Mouse (Mus musculus): Measurements from ENCODE around the gene Jph4. TPM values are rescaled to one million over a fixed set of nuclear protein-coding genes. Genes with fewer than 3 reads are reported as not detected.

Gene Jph4
- polyA plus RNA-seq, 1 experiment from 2014 or later: 2.6 TPM

DNA sequence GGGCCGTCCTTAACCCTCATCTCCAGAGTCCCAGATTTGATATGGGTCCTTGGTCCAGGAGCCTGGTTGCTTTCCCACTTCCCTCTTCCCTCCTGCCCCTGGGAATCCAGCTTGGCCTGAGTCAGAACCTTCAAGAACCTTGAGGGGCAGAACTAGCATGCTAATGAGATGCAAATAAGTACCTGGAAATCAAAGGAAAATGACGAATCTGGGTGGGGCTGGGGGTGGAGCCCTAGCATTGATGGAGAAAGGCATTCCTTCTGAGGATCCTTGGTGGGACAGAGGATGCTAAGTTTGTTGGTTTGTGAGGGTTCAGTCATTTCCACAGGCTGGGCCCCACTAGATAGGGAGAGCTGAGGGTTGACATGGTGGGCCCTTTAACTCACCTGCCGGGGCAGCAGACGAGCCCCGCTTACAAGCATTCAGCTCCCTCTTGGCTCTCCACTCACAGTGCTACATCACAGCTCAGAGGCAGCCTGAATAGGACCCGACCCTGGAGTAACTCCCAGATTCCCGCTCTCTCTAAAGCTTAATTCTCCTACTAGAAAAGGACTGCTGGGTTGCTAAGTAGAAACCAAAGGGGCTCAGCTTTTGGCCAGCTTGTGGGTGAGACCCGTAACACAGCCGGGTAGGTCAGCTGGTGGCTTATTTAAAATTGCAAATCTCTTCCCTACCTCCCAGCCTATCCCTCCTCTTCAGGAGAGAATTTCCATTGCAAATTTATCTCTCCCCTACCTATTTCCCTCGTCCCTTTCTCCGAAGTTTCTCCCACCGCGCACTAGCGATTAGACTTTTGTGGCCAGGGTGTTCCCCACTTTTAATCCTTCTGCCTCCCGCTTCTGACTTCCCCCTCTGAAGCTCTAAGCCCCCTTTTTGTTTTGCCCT, 39.0 kb downstream of the Jph4 start:
- Histone ChIP-seq H3K27me3 (peaks cover 3% of the 10 kb centered on the region), H3K4me1 (peaks cover 16% of the 10 kb centered on the region), H3K36me3 (peaks cover 15% of the 10 kb centered on the region), H3K9ac (peak overlapping the region; percentile 24; the same call in 1 of the 2 replicates), H3K9me3 (no peaks in the 10 kb centered on the region), H3K4me2 (replicated peaks) (peak overlapping the region; percentile 30; the same call in 1 of the 2 replicates), H3K27ac (0 out of 2 replicates have a peak overlapping the region, but pooled peaks have one; percentile 12), H3K4me3 (no peak overlapping the region)
- 19% methylated on average over 15 of the region's 15 CpGs for WGBS
- ATAC-seq (ENCODE audit: insufficient number of reproducible peaks, insufficient read depth, low FRiP score, low TSS enrichment): no peak

DNA sequence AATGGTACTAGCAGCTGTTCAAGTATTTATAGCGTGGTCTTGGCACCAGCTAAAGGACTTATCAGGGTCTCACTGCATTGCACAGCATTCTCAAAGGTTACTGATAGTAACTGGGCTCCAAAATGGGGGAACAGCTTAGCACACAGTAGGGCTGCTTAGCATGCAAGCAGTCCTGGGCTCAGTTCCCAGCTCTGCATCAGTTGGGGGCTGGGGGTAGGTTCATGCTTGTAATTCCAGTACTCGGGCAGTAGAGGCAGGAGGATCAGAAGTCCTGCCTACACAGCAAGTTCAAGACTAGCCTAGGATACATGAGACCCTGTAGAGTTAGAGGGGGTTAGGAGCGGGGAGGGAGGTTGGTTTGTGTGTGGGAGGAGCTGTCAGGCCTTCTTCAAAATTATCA, 39.8 kb downstream of the Jph4 start:
- 64% methylated on average over 3 of the region's 3 CpGs for WGBS
- Histone ChIP-seq H3K9me3 (no peaks in the 10 kb centered on the region), H3K4me2 (replicated peaks) (no peak overlapping the region), H3K27ac (no peak overlapping the region), H3K4me1 (peaks cover 22% of the 10 kb centered on the region), H3K27me3 (peaks cover 7% of the 10 kb centered on the region), H3K9ac (no peak overlapping the region), H3K36me3 (peaks cover 20% of the 10 kb centered on the region), H3K4me3 (no peak overlapping the region)
- no peak for ATAC-seq (ENCODE audit: insufficient number of reproducible peaks, insufficient read depth, low FRiP score, low TSS enrichment)

DNA sequence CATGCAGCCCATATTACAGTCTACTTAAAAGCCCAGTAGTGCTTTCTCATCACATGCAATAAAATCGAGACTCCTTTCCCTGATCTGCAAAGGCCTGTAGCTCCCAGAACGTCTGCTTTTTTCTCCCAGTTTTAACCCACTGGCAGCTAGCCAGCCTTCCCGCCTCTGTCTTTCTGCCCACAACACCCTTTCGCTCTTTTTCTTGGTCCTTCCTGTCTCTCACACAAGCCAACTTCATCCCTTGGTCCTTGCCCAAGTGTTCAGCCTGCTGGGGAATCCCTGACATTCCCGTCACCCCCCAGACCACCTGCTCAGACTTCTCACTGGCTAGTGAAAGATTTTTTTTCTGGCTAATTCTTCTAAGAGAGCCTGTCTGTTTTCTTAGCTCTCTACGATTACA, 40.5 kb downstream of the Jph4 start:
- Histone ChIP-seq H3K4me2 (replicated peaks) (no peak overlapping the region), H3K9me3 (no peaks in the 10 kb centered on the region), H3K36me3 (peaks cover 20% of the 10 kb centered on the region), H3K4me3 (no peak overlapping the region), H3K9ac (no peak overlapping the region), H3K4me1 (peaks cover 27% of the 10 kb centered on the region), H3K27ac (peak overlapping the region; percentile 17; the same call in 1 of the 2 replicates), H3K27me3 (peaks cover 7% of the 10 kb centered on the region)
- WGBS: 54% methylated on average over 6 of the region's 6 CpGs
- no peak for ATAC-seq (ENCODE audit: insufficient number of reproducible peaks, insufficient read depth, low FRiP score, low TSS enrichment)

DNA sequence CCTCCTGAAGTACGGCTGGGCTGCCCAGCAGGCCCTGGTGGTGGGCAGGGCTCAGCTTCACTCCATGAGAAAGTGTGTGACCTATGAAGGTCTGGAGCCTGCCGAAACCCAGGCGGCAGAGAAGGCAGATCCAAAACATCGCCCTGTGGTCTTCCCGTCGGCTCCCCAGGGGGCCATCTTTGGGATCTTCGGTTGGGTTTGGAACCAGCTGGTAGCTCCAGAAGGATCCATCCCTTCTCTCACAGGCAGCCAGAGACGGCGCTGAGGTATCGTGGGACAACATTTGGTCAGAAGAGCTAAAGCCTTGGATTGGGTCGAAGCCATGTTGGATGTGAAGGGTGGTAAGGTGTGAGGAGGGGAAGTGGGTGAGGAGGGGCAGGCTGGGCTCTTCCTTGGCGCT, 42.3 kb downstream of the Jph4 start:
- Histone ChIP-seq H3K9me3 (no peaks in the 10 kb centered on the region), H3K4me3 (no peak overlapping the region), H3K4me1 (peaks cover 27% of the 10 kb centered on the region), H3K27me3 (peaks cover 7% of the 10 kb centered on the region), H3K4me2 (replicated peaks) (no peak overlapping the region), H3K9ac (no peak overlapping the region), H3K36me3 (peaks cover 20% of the 10 kb centered on the region), H3K27ac (no peak overlapping the region)
- WGBS: 92% methylated on average over 12 of the region's 12 CpGs
- no peak for ATAC-seq (ENCODE audit: insufficient number of reproducible peaks, insufficient read depth, low FRiP score, low TSS enrichment)

DNA sequence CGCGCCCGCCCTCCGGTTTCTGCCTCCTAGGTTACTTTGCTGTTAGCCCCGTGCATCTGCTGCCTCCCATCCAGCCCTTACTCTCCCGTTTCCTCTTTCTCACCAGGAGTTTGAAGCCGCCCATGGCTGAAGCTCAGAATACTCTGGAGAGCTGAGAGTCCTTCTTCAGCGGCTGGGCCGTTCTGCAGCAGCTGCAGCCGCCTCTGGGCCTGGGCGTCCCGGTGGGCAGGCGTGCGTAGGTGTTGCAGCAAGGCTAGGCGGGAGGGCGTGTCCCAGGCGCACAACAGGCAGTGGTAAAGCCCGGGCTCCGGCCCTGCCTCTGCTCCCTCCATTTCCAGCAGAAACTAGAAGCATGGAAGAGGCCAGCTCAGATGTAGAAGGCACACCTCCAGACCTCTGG, 45.0 kb downstream of the Jph4 start:
- 24% methylated on average over 19 of the region's 19 CpGs for WGBS
- ATAC-seq (ENCODE audit: insufficient number of reproducible peaks, insufficient read depth, low FRiP score, low TSS enrichment): no peak
- Histone ChIP-seq H3K9ac (0 out of 2 replicates have a peak overlapping the region, but pooled peaks have one; percentile 15), H3K4me3 (no peak overlapping the region), H3K4me1 (peaks cover 10% of the 10 kb centered on the region; the same call in 1 of the 2 replicates), H3K9me3 (no peaks in the 10 kb centered on the region), H3K27me3 (peaks cover 4% of the 10 kb centered on the region; the same call in 1 of the 2 replicates), H3K27ac (peak overlapping the region; percentile 17; the same call in 1 of the 2 replicates), H3K36me3 (peaks cover 34% of the 10 kb centered on the region), H3K4me2 (replicated peaks) (peak overlapping the region; percentile 27)

DNA sequence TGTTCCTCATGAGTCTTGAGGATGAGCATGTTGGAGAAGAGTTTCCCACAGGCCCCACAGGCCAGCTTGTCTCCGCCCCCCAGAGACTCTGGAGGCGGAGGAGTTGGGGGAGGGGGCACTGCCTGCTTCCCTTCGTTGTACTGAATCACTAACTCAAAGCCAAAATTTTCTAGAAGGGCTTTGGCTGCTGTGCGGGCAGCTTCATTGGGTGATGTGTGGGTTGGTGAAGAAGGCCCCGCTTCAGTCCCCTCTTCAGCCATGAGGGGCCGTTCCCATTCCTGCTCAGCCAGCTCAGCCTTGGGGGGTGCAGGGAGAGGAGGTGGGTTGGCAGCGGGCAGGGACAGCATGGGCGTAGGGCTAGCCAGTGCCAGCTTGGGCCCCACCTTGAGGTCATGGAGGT, 50.7 kb downstream of the Jph4 start:
- Histone ChIP-seq H3K4me2 (replicated peaks) (no peak overlapping the region), H3K27ac (no peak overlapping the region), H3K9ac (no peak overlapping the region), H3K9me3 (no peaks in the 10 kb centered on the region), H3K4me1 (peaks cover 15% of the 10 kb centered on the region), H3K4me3 (no peak overlapping the region), H3K36me3 (peaks cover 42% of the 10 kb centered on the region), H3K27me3 (no peaks in the 10 kb centered on the region)
- 89% methylated on average over 8 of the region's 8 CpGs for WGBS
- ATAC-seq (ENCODE audit: insufficient number of reproducible peaks, insufficient read depth, low FRiP score, low TSS enrichment): no peak

DNA sequence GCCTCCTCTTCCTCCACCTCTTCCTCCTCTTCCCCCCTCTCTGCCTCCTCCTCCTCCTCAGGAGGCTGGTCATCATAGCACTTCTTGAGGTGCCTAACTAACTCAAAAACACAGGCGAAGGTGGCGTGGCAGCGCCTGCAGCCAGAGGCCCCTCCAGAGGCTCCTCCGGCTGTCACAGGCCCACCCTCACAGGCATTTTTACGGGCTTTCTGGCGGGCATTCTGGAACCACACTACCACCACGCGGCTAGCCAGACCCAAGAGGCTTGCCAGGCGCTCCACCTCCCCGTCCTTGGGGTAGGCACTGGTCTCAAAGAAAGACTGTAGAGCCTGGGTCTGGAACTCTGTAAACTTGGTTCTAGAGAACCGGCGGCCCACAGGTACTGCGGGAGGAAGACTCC, 51.3 kb downstream of the Jph4 start:
- peaks cover 42% of the 10 kb centered on the region for H3K36me3 ChIP-seq
- WGBS: 86% methylated on average over 13 of the region's 13 CpGs

DNA sequence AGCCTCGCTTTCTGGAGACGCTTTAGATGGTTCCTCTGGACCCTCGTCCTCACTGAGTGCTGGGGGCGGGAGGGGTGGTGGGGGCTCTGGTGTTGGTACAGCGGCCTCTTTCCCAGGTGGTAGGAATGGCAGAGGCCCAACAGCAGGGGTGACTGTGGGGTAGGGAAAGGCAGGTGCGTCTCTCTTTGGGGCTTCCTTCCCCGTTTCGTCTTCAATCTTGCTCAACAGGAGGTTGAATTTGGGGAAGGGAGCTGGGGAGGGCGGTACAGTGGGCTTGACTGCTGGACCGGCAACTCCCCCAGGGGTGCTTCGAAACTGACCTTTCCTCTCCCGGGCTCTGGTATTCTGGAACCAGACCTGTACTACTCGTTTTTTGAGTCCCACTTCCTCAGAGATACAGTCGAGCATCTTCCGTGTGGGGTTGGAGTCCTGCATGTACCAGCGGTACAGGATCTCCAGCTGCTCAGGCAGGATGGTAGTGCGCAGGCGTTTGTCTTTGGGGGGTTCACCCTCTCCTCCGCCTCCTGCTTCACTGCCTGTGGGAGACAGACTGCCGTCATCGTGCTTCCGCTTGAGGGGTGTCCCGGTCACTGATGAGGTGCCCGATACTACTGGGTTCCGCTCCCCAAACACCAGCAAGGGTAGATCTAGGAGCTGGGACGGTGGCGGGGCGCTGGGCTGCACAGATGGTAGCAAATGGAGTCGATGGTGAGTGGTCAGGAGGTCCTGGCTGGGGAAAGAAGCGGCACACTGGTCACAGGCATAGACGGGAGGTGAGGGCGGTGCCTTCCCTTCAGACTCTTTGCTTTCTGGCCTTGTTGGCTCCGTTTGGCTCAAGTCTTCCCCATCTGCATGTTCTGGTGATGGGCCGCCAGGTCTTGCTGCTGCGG, 52.0 kb downstream of the Jph4 start:
- peaks cover 17% of the 10 kb centered on the region for H3K4me1 ChIP-seq
- no peak overlapping the region for H3K4me2 ChIP-seq (replicated peaks)
- peaks cover 42% of the 10 kb centered on the region for H3K36me3 ChIP-seq
- H3K9me3 ChIP-seq: no peaks in the 10 kb centered on the region
- no peaks in the 10 kb centered on the region for H3K27me3 ChIP-seq
- no peak overlapping the region for H3K4me3 ChIP-seq
- H3K27ac ChIP-seq: no peak overlapping the region
- WGBS: 74% methylated on average over 35 of the region's 35 CpGs
- no peak overlapping the region for H3K9ac ChIP-seq
- ATAC-seq (ENCODE audit: insufficient number of reproducible peaks, insufficient read depth, low FRiP score, low TSS enrichment): no peak

More for the DNA sequence above, 51.3 kb downstream of the Jph4 start:
- H3K27ac ChIP-seq: no peak overlapping the region
- no peak overlapping the region for H3K9ac ChIP-seq
- no peak overlapping the region for H3K4me3 ChIP-seq
- no peak for ATAC-seq (ENCODE audit: insufficient number of reproducible peaks, insufficient read depth, low FRiP score, low TSS enrichment)
- peaks cover 17% of the 10 kb centered on the region for H3K4me1 ChIP-seq
- no peaks in the 10 kb centered on the region for H3K27me3 ChIP-seq
- no peaks in the 10 kb centered on the region for H3K9me3 ChIP-seq
- no peak overlapping the region for H3K4me2 ChIP-seq (replicated peaks)

DNA sequence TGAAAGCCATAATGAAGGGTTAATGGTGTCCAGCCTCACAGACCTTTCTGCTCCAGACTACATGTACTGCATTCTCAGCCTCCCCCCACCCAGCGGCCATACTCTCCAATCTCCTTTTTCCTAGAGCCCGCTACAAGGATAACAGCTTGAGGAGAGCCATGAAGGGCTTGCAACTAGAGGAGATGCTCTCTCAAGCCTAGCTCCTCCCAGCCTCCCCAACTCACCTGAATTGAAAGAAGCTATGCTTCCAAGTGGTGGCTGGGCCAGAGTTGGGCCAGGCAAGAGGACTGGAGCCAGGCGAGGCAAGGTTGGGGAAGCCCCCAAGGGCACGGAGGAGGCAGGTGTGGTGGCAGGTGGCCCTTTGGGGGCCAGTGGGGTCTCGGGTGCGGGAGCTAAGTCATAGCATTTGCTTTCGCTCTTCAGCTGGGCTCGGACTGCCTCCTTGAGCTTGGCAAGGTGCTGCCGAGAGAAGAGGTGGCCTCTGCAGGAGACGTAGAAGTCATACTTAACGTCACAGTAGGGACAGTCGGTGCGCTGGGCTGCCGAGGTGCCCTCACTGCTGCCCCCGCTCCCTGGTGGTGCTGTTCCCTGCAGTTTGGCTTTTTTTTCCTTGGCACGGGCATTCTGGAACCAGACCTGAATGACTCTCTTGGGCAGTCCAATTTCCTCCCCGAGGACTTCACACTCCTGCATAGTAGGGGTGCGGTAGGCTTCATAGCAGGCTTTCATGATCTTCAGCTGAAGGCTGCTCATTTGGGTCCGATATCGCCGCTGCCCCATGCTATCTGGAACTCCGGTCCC, 53.0 kb downstream of the Jph4 start:
- H3K4me1 ChIP-seq: peaks cover 17% of the 10 kb centered on the region
- H3K9me3 ChIP-seq: no peaks in the 10 kb centered on the region
- no peak for ATAC-seq (ENCODE audit: insufficient number of reproducible peaks, insufficient read depth, low FRiP score, low TSS enrichment)
- H3K27ac ChIP-seq: no peak overlapping the region
- no peak overlapping the region; the same call in 1 of the 2 replicates for H3K9ac ChIP-seq
- no peaks in the 10 kb centered on the region for H3K27me3 ChIP-seq
- no peak overlapping the region for H3K4me2 ChIP-seq (replicated peaks)
- 87% methylated on average over 22 of the region's 22 CpGs for WGBS
- no peak overlapping the region for H3K4me3 ChIP-seq
- H3K36me3 ChIP-seq: peaks cover 42% of the 10 kb centered on the region

DNA sequence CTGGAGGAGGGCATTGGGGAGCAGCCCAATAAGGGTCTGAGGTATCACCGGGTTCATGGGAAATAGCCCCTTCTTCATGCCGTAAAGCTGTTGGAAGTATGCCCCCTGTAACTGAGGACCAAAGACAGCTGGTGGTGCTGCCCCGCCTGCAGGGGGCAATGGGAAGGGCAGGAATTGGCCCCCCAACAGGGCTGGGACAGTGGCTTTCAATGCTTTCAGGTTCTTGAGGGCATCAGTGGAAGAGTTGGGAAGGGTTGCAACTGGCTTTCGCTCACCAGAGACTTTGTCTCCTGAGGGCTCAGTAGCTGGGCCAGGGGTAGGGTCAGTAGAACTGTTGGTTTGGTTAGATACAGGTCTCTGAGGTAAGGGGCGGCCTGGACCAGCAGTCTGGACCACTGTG, 53.6 kb downstream of the Jph4 start:
- no peak for ATAC-seq (ENCODE audit: insufficient number of reproducible peaks, insufficient read depth, low FRiP score, low TSS enrichment)

DNA sequence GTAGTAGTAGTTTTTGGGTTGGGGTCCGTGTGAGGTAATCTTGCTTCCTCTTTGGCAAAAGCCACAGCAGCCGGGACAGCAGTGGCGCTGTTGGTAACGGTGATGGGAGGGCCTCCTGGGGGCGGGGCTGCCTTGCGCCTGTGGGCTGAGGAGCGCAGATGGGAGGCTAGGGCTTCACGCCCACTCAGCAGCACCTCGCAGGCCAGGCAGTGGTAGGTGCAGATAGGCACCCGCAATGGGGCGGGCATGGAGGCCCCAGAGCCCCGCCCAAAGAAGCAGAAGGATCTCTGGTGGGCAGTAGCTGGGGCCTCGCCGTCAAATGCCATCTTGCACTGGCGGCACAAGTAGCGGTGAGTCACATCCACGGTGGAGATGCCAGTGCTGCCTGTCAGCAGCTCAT, 54.1 kb downstream of the Jph4 start:
- ATAC-seq (ENCODE audit: insufficient number of reproducible peaks, insufficient read depth, low FRiP score, low TSS enrichment): no peak
- peaks cover 17% of the 10 kb centered on the region for H3K4me1 ChIP-seq
- peaks cover 37% of the 10 kb centered on the region for H3K36me3 ChIP-seq
- H3K4me3 ChIP-seq: no peak overlapping the region
- H3K27me3 ChIP-seq: no peaks in the 10 kb centered on the region
- no peaks in the 10 kb centered on the region for H3K9me3 ChIP-seq
- H3K9ac ChIP-seq: no peak overlapping the region
- H3K27ac ChIP-seq: no peak overlapping the region
- peak overlapping the region; percentile 36 for H3K4me2 ChIP-seq (replicated peaks)
- 25% methylated on average over 17 of the region's 17 CpGs for WGBS

More for the DNA sequence above, 53.6 kb downstream of the Jph4 start:
- H3K4me2 ChIP-seq (replicated peaks): no peak overlapping the region
- H3K4me3 ChIP-seq: no peak overlapping the region
- 88% methylated on average over 5 of the region's 5 CpGs for WGBS
- no peak overlapping the region for H3K27ac ChIP-seq
- H3K4me1 ChIP-seq: peaks cover 17% of the 10 kb centered on the region
- peaks cover 39% of the 10 kb centered on the region for H3K36me3 ChIP-seq
- H3K9me3 ChIP-seq: no peaks in the 10 kb centered on the region
- H3K9ac ChIP-seq: no peak overlapping the region
- no peaks in the 10 kb centered on the region for H3K27me3 ChIP-seq
